19 mouse cellular contexts compared by ENCODE assay signal in the genomic region with DNA sequence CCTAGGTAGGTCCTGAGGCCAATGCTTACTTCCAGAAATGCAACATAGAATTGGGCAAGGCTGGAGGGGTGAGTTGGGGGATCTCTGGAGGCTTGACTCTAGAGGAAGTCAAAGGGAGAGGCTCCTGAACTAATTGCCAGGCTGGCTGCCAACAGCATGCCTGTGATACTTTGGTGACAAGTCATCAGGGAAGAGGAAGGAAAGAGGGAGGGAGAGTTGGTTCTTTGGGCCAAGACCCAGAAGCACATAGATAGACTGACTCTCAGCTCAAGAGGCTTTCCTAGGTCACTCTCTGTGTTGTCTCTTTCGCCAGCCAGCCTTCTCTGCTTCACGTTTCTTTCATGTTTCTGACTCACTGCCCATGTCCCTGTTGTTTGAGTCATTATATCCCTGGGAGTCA. TPM values are rescaled to one million over a fixed set of nuclear protein-coding genes. Genes with fewer than 3 reads are reported as not detected.
DNase-seq lines count a peak whose midpoint lies in the region; ATAC-seq and TF ChIP-seq lines count a peak whose summit lies in the region.
"Had no signal": no experiment of that assay in that cellular context is flagged by ENCODE, and none has a peak within 500 bp of the region (broad histone marks: within the 10 kb centered on the region; RNA-seq: fewer than 3 reads in every experiment).

No protein-coding gene starts in this region.

- H3K4me2 ChIP-seq in heart, postnatal 0 days (ENCODE audit: low read depth, low read length), result no peak overlapping the region
- H3K4me2 ChIP-seq in lung, embryonic 14.5 days, result no peak overlapping the region
- H3K4me2 ChIP-seq in liver, embryonic 12.5 days, result no peak overlapping the region
- H3K4me2 ChIP-seq: liver, embryonic 11.5 days; midbrain, embryonic 12.5 days; neural tube, embryonic 12.5 days had no signal

- WGBS in heart, postnatal 0 days, result 9% methylated on average over 2 of the region's 2 CpGs
- WGBS in lung, embryonic 14.5 days, result 40% methylated on average over 2 of the region's 2 CpGs
- WGBS in liver, embryonic 12.5 days (ENCODE audit: insufficient replicate concordance), result 39% methylated on average over 2 of the region's 2 CpGs

- TF ChIP-seq EP300 in heart, postnatal 0 days (IDR thresholded peaks at IDR 0.05; ENCODE audit: low read depth), result 0 out of 2 replicates have a peak, but pooled peaks have one; percentile 22

- POLR2A ChIA-PET in Patski (lab: Charles Lee), result no interaction called here

- no peak overlapping the region for H3K4me3 ChIP-seq in gastrocnemius, adult 2 months
- no peak overlapping the region for H3K4me3 ChIP-seq in heart, postnatal 0 days (ENCODE audit: low read depth, low read length)
- no peak overlapping the region for H3K4me3 ChIP-seq in lung, embryonic 14.5 days (ENCODE audit: low read depth, low read length)
- no peak overlapping the region for H3K4me3 ChIP-seq in liver, embryonic 12.5 days
- H3K4me3 ChIP-seq: midbrain, embryonic 12.5 days; neural tube, embryonic 12.5 days had no signal

- H3K9me3 ChIP-seq in heart, postnatal 0 days (replicated peaks; ENCODE audit: control insufficient read depth, low read length), result no peaks in the 10 kb centered on the region
- no peaks in the 10 kb centered on the region for H3K9me3 ChIP-seq in lung, embryonic 14.5 days (ENCODE audit: low read depth, low read length)
- H3K9me3 ChIP-seq in liver, embryonic 12.5 days (replicated peaks), result no peaks in the 10 kb centered on the region
- H3K9me3 ChIP-seq: midbrain, embryonic 12.5 days; neural tube, embryonic 12.5 days had no signal

- CTCF ChIA-PET in Patski (lab: Charles Lee), result interaction anchor here (1.0 to 2.5 kb wide), 2 partner anchors 17 to 25 kb away, joined by 3 to 10 read pairs; no protein-coding TSS in a partner anchor

- H3K9ac ChIP-seq in heart, postnatal 0 days (replicated peaks; ENCODE audit: low read depth, low read length), result no peak overlapping the region
- no peak overlapping the region for H3K9ac ChIP-seq in lung, embryonic 14.5 days
- no peak overlapping the region for H3K9ac ChIP-seq in liver, embryonic 12.5 days
- H3K9ac ChIP-seq: midbrain, embryonic 12.5 days; neural tube, embryonic 12.5 days had no signal

- no peak overlapping the region for H3K27ac ChIP-seq in gastrocnemius, adult 2 months
- no peak overlapping the region for H3K27ac ChIP-seq in heart, postnatal 0 days (ENCODE audit: low read depth)
- H3K27ac ChIP-seq in lung, embryonic 14.5 days (ENCODE audit: low read depth), result no peak overlapping the region
- no peak overlapping the region for H3K27ac ChIP-seq in liver, embryonic 12.5 days
- H3K27ac ChIP-seq: midbrain, embryonic 12.5 days; neural tube, embryonic 12.5 days had no signal

- H3K4me1 ChIP-seq in heart, postnatal 0 days (ENCODE audit: control insufficient read depth, insufficient read depth), result 0 out of 2 replicates have a peak, but pooled peaks cover 13% of the 10 kb centered on the region
- no peaks in the 10 kb centered on the region for H3K4me1 ChIP-seq in lung, embryonic 14.5 days (ENCODE audit: insufficient read depth)
- no peaks in the 10 kb centered on the region for H3K4me1 ChIP-seq in liver, embryonic 12.5 days
- H3K4me1 ChIP-seq: midbrain, embryonic 12.5 days; neural tube, embryonic 12.5 days had no signal

- in situ Hi-C loops in Patski (cut with MboI; ENCODE audit: low pct_unique_long_range_greater_than_20kb), result no loop called here

- no peaks in the 10 kb centered on the region for H3K27me3 ChIP-seq in Patski
- 0 out of 2 replicates have a peak, but pooled peaks cover 7% of the 10 kb centered on the region for H3K27me3 ChIP-seq in heart, postnatal 0 days (ENCODE audit: control insufficient read depth, insufficient read depth, low read length)
- 0 out of 2 replicates have a peak, but pooled peaks cover 5% of the 10 kb centered on the region for H3K27me3 ChIP-seq in lung, embryonic 14.5 days (ENCODE audit: insufficient read depth, low read length)
- H3K27me3 ChIP-seq in liver, embryonic 12.5 days (replicated peaks), result peaks cover 22% of the 10 kb centered on the region; the same call in 1 of the 2 replicates
- H3K27me3 ChIP-seq: neural tube, embryonic 12.5 days had no signal

- no peaks in the 10 kb centered on the region for H3K36me3 ChIP-seq in heart, postnatal 0 days (replicated peaks; ENCODE audit: control insufficient read depth, insufficient read depth, low read length)
- no peaks in the 10 kb centered on the region for H3K36me3 ChIP-seq in lung, embryonic 14.5 days (ENCODE audit: insufficient read depth)
- no peaks in the 10 kb centered on the region for H3K36me3 ChIP-seq in liver, embryonic 12.5 days
- H3K36me3 ChIP-seq: midbrain, embryonic 12.5 days; neural tube, embryonic 12.5 days had no signal

- peak; percentile 95 for ATAC-seq in Patski
- peak; percentile 72 for ATAC-seq in heart, postnatal 0 days (ENCODE audit: insufficient read depth, low read depth)
- ATAC-seq in lung, embryonic 14.5 days (ENCODE audit: insufficient read depth), result no peak
- ATAC-seq in megakaryocyte progenitor cell, adult 5-6 weeks (replicated peaks; ENCODE audit: poor library complexity), result no peak
- no peak for ATAC-seq in liver, embryonic 12.5 days
- ATAC-seq: hindbrain, embryonic 16.5 days had no signal

- no peak for TF ChIP-seq CTCF in gastrocnemius, adult 2 months (IDR thresholded peaks at IDR 0.05)
- TF ChIP-seq CTCF in Patski (IDR thresholded peaks at IDR 0.05), result no peak
- no peak for TF ChIP-seq CTCF in heart, postnatal 0 days (IDR thresholded peaks at IDR 0.05; ENCODE audit: low read depth)
- TF ChIP-seq CTCF in lung, embryonic 14.5 days (IDR thresholded peaks at IDR 0.05; ENCODE audit: low read depth), result no peak

- intact Hi-C loops in gastrocnemius, adult 2 months (cut with DNase I), result no loop called here
- intact Hi-C loops in gastrocnemius, postnatal 36 days (cut with DNase I), result no loop called here

- peak; percentile 24 for DNase-seq in gastrocnemius, adult 2 months
- no peak for DNase-seq in gastrocnemius, postnatal 36 days
- peak; percentile 33 for DNase-seq in Patski (ENCODE audit: low read depth, low spot score)
- DNase-seq in heart, postnatal 0 days (ENCODE audit: low spot score), result peak; percentile 65
- peak; percentile 32 for DNase-seq in lung, embryonic 14.5 days
- no peak for DNase-seq in c-Kit-positive CD71-positive TER-119-positive erythroid progenitor cells, embryonic 14.5 days (ENCODE audit: low spot score)
- DNase-seq: cerebellum, adult 2 months; embryo, embryonic 11 days; gastrocnemius, postnatal 10 days; thymus, adult 18-20 months had no signal

RNA-seq across cellular contexts. Expression of gene Rnf39, which starts 10.9 kb away (rescaled TPM):
- total RNA-seq in gastrocnemius, adult 2 months (2021), result under 1 TPM; 0.14 to 0.33 TPM
- total RNA-seq in gastrocnemius, postnatal 36 days (2021), result not detected
- polyA plus RNA-seq in Patski (2021), result 0.45 TPM
- 0.66 and 8.0 TPM in 2 replicates for total RNA-seq in heart, postnatal 0 days (2014; rRNA removed; ENCODE audit: low replicate concordance)
- 0.16 TPM in 2 replicates for polyA plus RNA-seq in heart, postnatal 0 days (2015; fragmentation: Nextera tagmentation; extraction: Ambion mirVana)
- 0.35 and 0.53 TPM in 2 replicates for polyA plus RNA-seq in lung, embryonic 14.5 days (2014; fragmentation: Nextera tagmentation; extraction: Ambion mirVana)
- total RNA-seq in megakaryocyte progenitor cell, adult 5-6 weeks (2015), result not detected in 2 replicates
- total RNA-seq in megakaryocyte progenitor cell, adult 5-6 weeks (2017), result not detected in 2 replicates
- polyA plus RNA-seq in liver, embryonic 12.5 days (2016; fragmentation: Nextera tagmentation; extraction: Ambion mirVana), result not detected in 2 replicates
- total RNA-seq: MEL had no signal

RNA-seq across cellular contexts. Expression of gene Ppp1r11, which starts 19.7 kb away (rescaled TPM):
- total RNA-seq in gastrocnemius, adult 2 months (2021), result 10 to 100 TPM; 52.2 to 57.7 TPM
- total RNA-seq in gastrocnemius, postnatal 36 days (2021), result 10 to 100 TPM; 48.0 to 56.2 TPM
- 56.1 TPM for polyA plus RNA-seq in Patski (2021)
- 22.3 and 29.6 TPM in 2 replicates for total RNA-seq in heart, postnatal 0 days (2014; rRNA removed; ENCODE audit: low replicate concordance)
- 84.0 and 84.4 TPM in 2 replicates for polyA plus RNA-seq in heart, postnatal 0 days (2015; fragmentation: Nextera tagmentation; extraction: Ambion mirVana)
- 116 and 123 TPM in 2 replicates for polyA plus RNA-seq in lung, embryonic 14.5 days (2014; fragmentation: Nextera tagmentation; extraction: Ambion mirVana)
- 82.1 and 83.5 TPM in 2 replicates for total RNA-seq in megakaryocyte progenitor cell, adult 5-6 weeks (2015)
- 57.1 and 87.6 TPM in 2 replicates for total RNA-seq in megakaryocyte progenitor cell, adult 5-6 weeks (2017)
- polyA plus RNA-seq in liver, embryonic 12.5 days (2016; fragmentation: Nextera tagmentation; extraction: Ambion mirVana), result 44.5 and 47.3 TPM in 2 replicates

RNA-seq across cellular contexts. Expression of gene Znrd1, which starts 26.6 kb away (rescaled TPM):
- total RNA-seq in gastrocnemius, adult 2 months (2021), result 10 to 100 TPM; 17.7 to 23.6 TPM
- total RNA-seq in gastrocnemius, postnatal 36 days (2021), result 10 to 100 TPM; 16.1 to 17.7 TPM
- polyA plus RNA-seq in Patski (2021), result 42.1 TPM
- total RNA-seq in heart, postnatal 0 days (2014; rRNA removed; ENCODE audit: low replicate concordance), result 13.4 and 20.4 TPM in 2 replicates
- polyA plus RNA-seq in heart, postnatal 0 days (2015; fragmentation: Nextera tagmentation; extraction: Ambion mirVana), result 33.6 and 38.4 TPM in 2 replicates
- polyA plus RNA-seq in lung, embryonic 14.5 days (2014; fragmentation: Nextera tagmentation; extraction: Ambion mirVana), result 102 and 109 TPM in 2 replicates
- 105 and 108 TPM in 2 replicates for total RNA-seq in megakaryocyte progenitor cell, adult 5-6 weeks (2015)
- 37.2 and 53.9 TPM in 2 replicates for total RNA-seq in megakaryocyte progenitor cell, adult 5-6 weeks (2017)
- polyA plus RNA-seq in liver, embryonic 12.5 days (2016; fragmentation: Nextera tagmentation; extraction: Ambion mirVana), result 32.7 and 33.5 TPM in 2 replicates

RNA-seq across cellular contexts. Expression of gene Znrd1as, which starts 26.6 kb away (rescaled TPM):
- 10 to 100 TPM; 18.2 to 22.4 TPM for total RNA-seq in gastrocnemius, adult 2 months (2021)
- 10 to 100 TPM; 16.1 to 17.2 TPM for total RNA-seq in gastrocnemius, postnatal 36 days (2021)
- 10.3 TPM for polyA plus RNA-seq in Patski (2021)
- total RNA-seq in heart, postnatal 0 days (2014; rRNA removed; ENCODE audit: low replicate concordance), result 2.8 TPM in 1 of 2 replicates, not detected in the other
- 8.2 and 10.0 TPM in 2 replicates for polyA plus RNA-seq in heart, postnatal 0 days (2015; fragmentation: Nextera tagmentation; extraction: Ambion mirVana)
- polyA plus RNA-seq in lung, embryonic 14.5 days (2014; fragmentation: Nextera tagmentation; extraction: Ambion mirVana), result 5.1 and 6.9 TPM in 2 replicates
- 3.3 and 5.5 TPM in 2 replicates for total RNA-seq in megakaryocyte progenitor cell, adult 5-6 weeks (2015)
- total RNA-seq in megakaryocyte progenitor cell, adult 5-6 weeks (2017), result 6.2 and 8.6 TPM in 2 replicates
- 3.9 and 5.2 TPM in 2 replicates for polyA plus RNA-seq in liver, embryonic 12.5 days (2016; fragmentation: Nextera tagmentation; extraction: Ambion mirVana)

RNA-seq across cellular contexts. Expression of gene Trim31, which starts 33.9 kb away (rescaled TPM):
- not detected for total RNA-seq in gastrocnemius, adult 2 months (2021)
- total RNA-seq in gastrocnemius, postnatal 36 days (2021), result not detected
- polyA plus RNA-seq in Patski (2021), result not detected
- total RNA-seq in heart, postnatal 0 days (2014; rRNA removed; ENCODE audit: low replicate concordance), result not detected in 2 replicates
- not detected in 2 replicates for polyA plus RNA-seq in heart, postnatal 0 days (2015; fragmentation: Nextera tagmentation; extraction: Ambion mirVana)
- polyA plus RNA-seq in lung, embryonic 14.5 days (2014; fragmentation: Nextera tagmentation; extraction: Ambion mirVana), result 0.11 and 0.16 TPM in 2 replicates
- not detected in 2 replicates for total RNA-seq in megakaryocyte progenitor cell, adult 5-6 weeks (2015)
- total RNA-seq in megakaryocyte progenitor cell, adult 5-6 weeks (2017), result not detected in 2 replicates
- not detected in 2 replicates for polyA plus RNA-seq in liver, embryonic 12.5 days (2016; fragmentation: Nextera tagmentation; extraction: Ambion mirVana)
- total RNA-seq: adrenal gland, adult 18-20 months; gastrocnemius, postnatal 10 days; left cerebral cortex, postnatal 14 days; MEL had no signal
- polyA plus RNA-seq: cerebellum, adult 2 months; hindbrain, embryonic 16.5 days; liver, embryonic 11.5 days; midbrain, embryonic 12.5 days; neural tube, embryonic 12.5 days had no signal

Comparison
In these comparisons a context has a peak if more than half of its experiments do, and no peak if none do; other contexts are left out.
1. DNase-seq: peak in gastrocnemius, adult 2 months (single experiment), Patski (single experiment), heart, postnatal 0 days (single experiment) and lung, embryonic 14.5 days (single experiment); none in gastrocnemius, postnatal 36 days (0 of 2) and c-Kit-positive CD71-positive TER-119-positive erythroid progenitor cells, embryonic 14.5 days (single experiment).
2. ATAC-seq: peak in Patski (single experiment) and heart, postnatal 0 days (single experiment); none in lung, embryonic 14.5 days (single experiment), megakaryocyte progenitor cell, adult 5-6 weeks (single experiment) and liver, embryonic 12.5 days (single experiment).